Mouse (Mus musculus): ENCODE measurements around the gene Atp1b1. TPM values are rescaled to one million over a fixed set of nuclear protein-coding genes. Genes with fewer than 3 reads are reported as not detected.
A peak's percentile ranks its signal among the peaks of the same experiment; 100 is the strongest.

The Atp1b1 gene
- polyA plus RNA-seq, 1 experiment from 2014 or later = 143 TPM

DNA sequence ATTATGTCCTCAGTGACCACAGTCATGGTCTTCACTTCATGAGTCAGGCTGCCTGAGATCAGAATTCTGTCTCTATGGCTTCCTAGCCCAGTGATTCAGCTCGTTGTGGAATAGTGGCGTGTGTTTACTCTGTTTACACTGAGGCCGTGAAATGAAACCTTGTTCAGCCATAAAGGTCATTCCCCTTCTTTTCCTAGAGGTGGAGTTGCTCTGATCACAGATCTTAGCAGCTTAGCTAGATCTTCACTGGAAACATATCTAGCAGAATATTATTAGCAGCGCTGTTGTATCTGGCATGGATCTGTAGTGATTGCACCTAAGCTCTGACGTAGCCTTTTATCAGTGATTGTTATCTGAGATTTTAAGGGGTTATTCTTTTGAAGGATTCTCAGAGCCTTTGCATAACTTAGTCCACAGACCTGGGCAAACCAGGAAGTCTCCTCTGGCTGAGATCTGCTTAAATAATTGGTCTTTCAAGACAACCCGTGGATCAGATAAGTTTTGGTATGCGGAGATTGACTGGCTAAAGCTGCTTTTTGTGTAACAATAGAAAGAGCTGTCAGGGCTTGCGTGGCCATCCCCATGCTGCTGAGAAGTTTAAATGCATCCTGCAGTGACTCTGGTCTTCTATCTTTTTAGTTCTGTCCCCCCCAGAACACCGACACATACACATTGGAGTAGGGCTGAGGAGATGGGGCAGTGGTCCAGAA lies 23.6 kb upstream of the Atp1b1 start:
- WGBS = 49% methylated on average over 9 of the region's 9 CpGs

DNA sequence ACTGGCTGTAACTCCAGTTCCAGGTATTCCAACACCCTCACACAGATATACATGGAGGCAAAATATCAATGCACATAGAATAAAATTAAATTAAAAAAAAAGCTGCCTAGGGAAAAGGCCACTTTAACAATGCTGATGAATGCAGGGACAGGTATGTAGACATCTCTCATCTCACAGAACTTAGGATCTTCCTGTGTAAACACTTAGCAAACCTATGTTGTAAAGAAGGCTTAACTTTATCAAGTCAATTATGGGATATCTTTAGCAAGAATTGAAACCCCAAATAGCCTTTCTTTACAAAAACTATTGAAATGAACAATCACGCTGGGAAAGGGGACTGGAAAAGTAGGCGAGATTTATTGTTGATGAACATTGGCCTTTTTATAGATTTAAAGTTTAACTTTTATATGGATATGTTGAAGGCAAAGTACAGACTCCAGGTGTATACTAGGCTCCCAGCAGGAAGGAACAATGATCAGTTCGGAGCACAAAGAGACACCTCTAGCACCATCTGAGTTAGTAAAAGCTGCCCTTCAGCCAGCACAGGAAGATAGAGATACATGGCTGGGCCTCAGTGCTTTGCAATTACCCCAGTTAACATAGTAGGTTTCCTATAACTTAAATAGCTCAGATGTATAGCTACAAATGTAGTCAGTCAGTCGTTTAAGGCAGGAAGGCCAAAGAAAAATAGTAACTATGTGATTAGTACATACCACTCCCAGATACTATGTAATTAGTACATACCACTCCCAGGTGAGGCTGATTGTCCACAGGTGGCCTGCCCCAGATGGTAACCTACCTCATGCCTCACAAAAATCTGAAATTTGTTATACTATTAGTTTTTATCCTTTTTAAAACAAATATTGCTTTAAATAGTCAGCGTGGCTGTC lies 22.8 kb upstream of the Atp1b1 start:
- Histone ChIP-seq H3K4me3 (replicated peaks) (no peak overlapping the region), H3K9me3 (no peaks in the 10 kb centered on the region), H3K4me1 (no peaks in the 10 kb centered on the region), H3K9ac (no peak overlapping the region), H3K36me3 (no peaks in the 10 kb centered on the region), H3K27ac (peak overlapping the region; percentile 21; the same call in 1 of the 2 replicates), H3K4me2 (no peak overlapping the region), H3K27me3 (replicated peaks) (no peaks in the 10 kb centered on the region)
- 68% methylated on average over 5 of the region's 5 CpGs for WGBS
- ATAC-seq (ENCODE audit: insufficient read depth, low FRiP score, low read depth) = no peak

More for the DNA sequence above, 23.6 kb upstream of the Atp1b1 start:
- Histone ChIP-seq H3K9ac (no peak overlapping the region), H3K4me1 (no peaks in the 10 kb centered on the region), H3K4me2 (no peak overlapping the region), H3K27ac (peak overlapping the region; percentile 21; the same call in 1 of the 2 replicates), H3K4me3 (replicated peaks) (no peak overlapping the region), H3K36me3 (no peaks in the 10 kb centered on the region), H3K9me3 (no peaks in the 10 kb centered on the region), H3K27me3 (replicated peaks) (no peaks in the 10 kb centered on the region)
- ATAC-seq (ENCODE audit: insufficient read depth, low FRiP score, low read depth) = peak; percentile 47

DNA sequence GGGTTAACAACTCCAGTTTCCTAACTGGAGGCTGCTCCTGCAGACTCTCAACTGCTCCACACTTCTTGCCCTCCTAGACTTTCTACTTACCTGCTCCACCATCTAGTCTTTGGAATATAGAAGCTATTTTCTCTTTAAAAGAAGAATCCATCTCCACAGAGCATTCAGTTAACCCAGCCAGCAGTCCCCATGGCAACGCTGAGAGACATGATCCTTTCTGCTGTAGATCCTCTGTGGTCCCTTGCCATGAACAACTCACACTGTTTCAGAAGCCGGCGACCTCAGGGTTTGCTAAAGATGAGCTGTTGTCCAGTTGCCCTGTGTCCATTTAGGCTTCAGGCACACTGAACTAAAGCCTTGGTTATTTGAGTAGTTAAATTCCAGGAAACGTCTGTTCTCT lies 17.7 kb upstream of the Atp1b1 start:
- ATAC-seq (ENCODE audit: insufficient read depth, low FRiP score, low read depth) = no peak
- no peaks in the 10 kb centered on the region for H3K4me1 ChIP-seq

DNA sequence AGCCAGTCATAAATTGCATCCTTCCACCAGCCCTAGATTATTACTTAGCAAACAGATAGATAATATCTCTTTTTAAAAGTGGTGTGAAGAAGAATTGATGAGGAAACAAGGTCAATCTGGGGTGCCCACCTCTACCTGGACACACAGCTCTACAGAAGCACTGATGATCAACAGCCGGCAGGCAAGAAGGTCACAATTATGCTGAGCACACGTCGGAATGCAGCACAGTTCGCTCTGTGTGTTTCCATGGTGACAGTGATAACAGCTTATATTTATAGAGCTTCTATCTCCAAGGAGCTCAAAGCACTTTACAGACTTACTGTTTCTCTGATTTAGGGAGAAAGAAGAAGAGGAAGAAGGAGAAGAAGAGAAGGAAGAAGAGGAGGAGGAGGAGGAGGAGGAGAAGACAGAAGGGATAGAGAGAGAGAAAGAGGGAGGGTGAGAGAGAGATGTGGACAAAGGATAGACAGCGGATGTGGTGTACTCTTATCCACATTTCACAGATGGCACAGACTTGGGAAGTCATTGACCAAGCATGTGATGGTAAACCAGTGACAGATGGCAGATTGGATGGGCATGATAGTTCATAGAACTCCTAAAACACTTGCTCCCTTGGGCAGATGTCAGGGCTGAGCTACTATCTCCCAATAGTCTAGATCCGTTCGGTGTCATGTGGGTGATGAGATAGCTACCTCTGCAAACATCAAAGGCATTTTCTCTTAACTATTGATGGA lies 16.8 kb upstream of the Atp1b1 start:
- no peak overlapping the region for H3K9ac ChIP-seq
- H3K27me3 ChIP-seq (replicated peaks) = no peaks in the 10 kb centered on the region
- no peaks in the 10 kb centered on the region for H3K4me1 ChIP-seq
- H3K4me3 ChIP-seq (replicated peaks) = no peak overlapping the region
- WGBS = 35% methylated on average over 7 of the region's 7 CpGs
- no peaks in the 10 kb centered on the region for H3K36me3 ChIP-seq
- H3K4me2 ChIP-seq = no peak overlapping the region
- no peaks in the 10 kb centered on the region for H3K9me3 ChIP-seq
- H3K27ac ChIP-seq = no peak overlapping the region
- ATAC-seq (ENCODE audit: insufficient read depth, low FRiP score, low read depth) = 0 out of 2 replicates have a peak, but pooled peaks have one; percentile 64

More for the DNA sequence above, 17.7 kb upstream of the Atp1b1 start:
- Histone ChIP-seq H3K36me3 (no peaks in the 10 kb centered on the region), H3K27ac (no peak overlapping the region), H3K9ac (no peak overlapping the region), H3K4me2 (no peak overlapping the region), H3K4me3 (replicated peaks) (no peak overlapping the region), H3K9me3 (no peaks in the 10 kb centered on the region), H3K27me3 (replicated peaks) (no peaks in the 10 kb centered on the region)
- 86% methylated on average over 4 of the region's 4 CpGs for WGBS

DNA sequence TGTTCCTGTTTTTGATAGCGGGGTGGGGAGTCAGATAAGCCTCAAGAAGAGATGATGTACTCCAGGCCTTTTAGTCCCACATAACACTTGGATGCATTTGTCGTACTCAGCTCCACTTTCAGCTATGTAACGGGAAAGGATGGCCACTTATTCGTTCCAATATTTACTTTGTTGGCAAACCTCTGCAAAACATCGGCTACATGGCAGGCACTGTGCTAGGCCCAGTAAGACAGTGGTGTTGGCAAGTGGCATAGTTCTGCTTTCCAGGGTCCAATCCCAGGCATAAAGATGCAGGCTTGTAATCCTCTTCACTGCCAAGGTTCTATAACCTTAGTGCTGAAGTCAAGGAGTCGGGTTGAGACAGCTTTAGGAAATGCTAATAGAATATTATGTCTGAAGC lies 16.2 kb upstream of the Atp1b1 start:
- Histone ChIP-seq H3K27ac (no peak overlapping the region), H3K4me2 (no peak overlapping the region), H3K9ac (no peak overlapping the region), H3K36me3 (no peaks in the 10 kb centered on the region), H3K4me3 (replicated peaks) (no peak overlapping the region), H3K4me1 (no peaks in the 10 kb centered on the region), H3K9me3 (no peaks in the 10 kb centered on the region), H3K27me3 (replicated peaks) (no peaks in the 10 kb centered on the region)
- 75% methylated on average over 6 of the region's 6 CpGs for WGBS
- ATAC-seq (ENCODE audit: insufficient read depth, low FRiP score, low read depth) = no peak

DNA sequence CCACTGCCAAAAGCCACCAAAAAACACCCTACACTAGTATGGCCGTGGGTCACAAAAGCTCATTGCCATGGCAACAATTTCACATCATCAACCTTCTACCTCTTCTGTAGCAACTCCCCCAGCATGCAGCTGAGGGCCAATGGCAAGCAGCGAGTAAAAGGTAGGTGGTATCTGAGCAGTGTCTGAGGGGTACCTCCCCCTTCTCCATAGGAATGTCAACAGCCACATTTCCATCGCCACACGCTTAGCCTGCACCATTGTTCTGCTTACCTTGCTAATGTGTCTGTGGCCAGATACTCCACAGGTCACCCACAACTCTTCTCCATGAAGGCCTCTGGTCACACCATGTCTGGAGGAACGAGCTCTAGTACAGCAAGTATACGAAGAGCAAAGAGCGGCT lies 15.2 kb upstream of the Atp1b1 start:
- 94% methylated on average over 7 of the region's 7 CpGs for WGBS
- Histone ChIP-seq H3K9me3 (no peaks in the 10 kb centered on the region), H3K4me2 (no peak overlapping the region), H3K4me3 (replicated peaks) (no peak overlapping the region), H3K36me3 (no peaks in the 10 kb centered on the region), H3K4me1 (no peaks in the 10 kb centered on the region), H3K27me3 (replicated peaks) (no peaks in the 10 kb centered on the region), H3K27ac (no peak overlapping the region), H3K9ac (no peak overlapping the region)
- no peak for ATAC-seq (ENCODE audit: insufficient read depth, low FRiP score, low read depth)

DNA sequence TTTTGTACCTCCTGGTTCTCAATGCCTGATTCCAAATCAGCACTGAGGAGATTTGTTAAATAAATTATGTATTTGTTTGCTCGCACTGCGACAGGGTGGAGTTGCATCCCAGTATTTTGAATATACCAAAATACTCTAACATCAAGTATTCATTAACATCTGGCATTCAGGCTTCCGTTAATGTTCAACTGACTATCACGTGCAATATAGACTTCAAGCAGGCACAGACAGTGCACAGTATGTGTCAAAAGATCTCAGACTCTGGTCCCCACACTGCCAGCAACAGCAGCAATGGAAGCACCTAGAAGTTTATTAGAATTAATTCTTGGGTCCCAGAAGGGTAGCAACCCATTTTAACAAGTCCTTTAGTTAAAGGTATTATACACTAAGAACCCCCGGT lies 13.5 kb upstream of the Atp1b1 start:
- Histone ChIP-seq H3K9me3 (no peaks in the 10 kb centered on the region), H3K4me2 (no peak overlapping the region), H3K27me3 (replicated peaks) (no peaks in the 10 kb centered on the region), H3K9ac (no peak overlapping the region), H3K4me1 (no peaks in the 10 kb centered on the region), H3K4me3 (replicated peaks) (no peak overlapping the region), H3K36me3 (no peaks in the 10 kb centered on the region), H3K27ac (no peak overlapping the region)
- 79% methylated on average over 5 of the region's 5 CpGs for WGBS
- ATAC-seq (ENCODE audit: insufficient read depth, low FRiP score, low read depth) = no peak

DNA sequence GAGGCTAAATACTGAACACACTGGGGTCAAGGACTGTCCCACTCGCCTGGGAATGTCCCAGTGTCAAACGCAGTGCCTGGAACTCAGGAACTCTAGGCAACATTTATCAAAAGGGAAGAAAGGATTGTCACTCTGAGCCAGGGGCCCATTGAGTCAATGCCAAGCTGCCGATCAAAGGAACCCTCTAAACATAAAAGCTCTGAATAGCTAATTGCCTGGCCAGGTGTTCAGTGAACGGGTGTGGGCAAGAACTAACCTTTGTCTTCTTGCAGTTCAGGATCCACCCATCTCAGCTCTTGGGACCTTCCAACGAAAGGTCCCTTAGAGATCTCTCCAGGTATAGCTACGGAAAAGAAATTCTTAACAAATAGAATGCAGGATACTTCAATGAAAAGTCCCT lies 12.8 kb upstream of the Atp1b1 start:
- WGBS = 68% methylated on average over 6 of the region's 6 CpGs
- Histone ChIP-seq H3K27me3 (replicated peaks) (no peaks in the 10 kb centered on the region), H3K9me3 (no peaks in the 10 kb centered on the region), H3K4me2 (no peak overlapping the region), H3K27ac (no peak overlapping the region), H3K4me3 (replicated peaks) (no peak overlapping the region), H3K9ac (no peak overlapping the region), H3K4me1 (no peaks in the 10 kb centered on the region), H3K36me3 (no peaks in the 10 kb centered on the region)
- ATAC-seq (ENCODE audit: insufficient read depth, low FRiP score, low read depth) = peak; percentile 37; the same call in 1 of the 2 replicates

DNA sequence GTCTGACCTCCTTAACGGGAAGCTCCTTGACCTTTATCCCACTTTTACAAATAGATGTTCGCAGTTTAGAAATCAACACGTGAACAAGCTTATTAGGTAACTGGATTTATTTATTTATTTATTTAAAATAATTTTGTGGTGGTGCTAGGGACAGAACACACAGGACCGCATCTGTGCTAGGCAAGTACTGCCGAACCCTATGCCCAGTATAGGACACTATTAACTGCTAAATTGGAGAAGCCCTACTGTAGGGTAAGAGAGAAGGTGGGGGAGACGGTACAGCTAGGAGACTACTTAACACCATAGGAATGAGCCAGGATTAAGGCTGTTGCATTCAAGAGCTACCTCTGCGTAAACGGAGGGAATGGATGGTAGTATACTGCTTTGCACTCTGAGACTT lies 10.2 kb upstream of the Atp1b1 start:
- no peak overlapping the region for H3K9ac ChIP-seq
- H3K27me3 ChIP-seq (replicated peaks) = no peaks in the 10 kb centered on the region
- no peak for ATAC-seq (ENCODE audit: insufficient read depth, low FRiP score, low read depth)
- H3K4me1 ChIP-seq = no peaks in the 10 kb centered on the region
- H3K27ac ChIP-seq = no peak overlapping the region
- H3K4me2 ChIP-seq = no peak overlapping the region
- H3K9me3 ChIP-seq = no peaks in the 10 kb centered on the region
- no peaks in the 10 kb centered on the region for H3K36me3 ChIP-seq
- 76% methylated on average over 8 of the region's 8 CpGs for WGBS
- no peak overlapping the region for H3K4me3 ChIP-seq (replicated peaks)

DNA sequence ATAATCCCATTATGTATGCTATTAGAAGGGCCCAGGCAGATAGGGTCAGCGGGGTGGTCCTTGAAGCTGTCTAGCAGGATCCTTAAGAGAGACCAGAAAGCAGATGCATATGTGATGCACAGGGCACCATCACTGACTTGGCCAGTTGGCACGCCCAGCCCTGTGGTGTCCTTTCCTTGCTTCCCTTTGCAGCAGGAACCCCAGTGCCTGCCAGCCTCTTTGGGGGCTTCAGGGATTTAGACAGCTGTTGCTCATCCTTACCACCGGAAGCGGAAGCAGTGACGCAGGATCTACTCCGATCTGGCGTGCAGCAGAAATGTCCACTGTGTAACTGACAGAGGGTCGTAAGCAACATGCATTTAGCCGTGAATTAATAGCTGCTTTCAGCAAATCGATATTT lies 9.3 kb upstream of the Atp1b1 start:
- no peak overlapping the region for H3K4me3 ChIP-seq (replicated peaks)
- WGBS = 88% methylated on average over 10 of the region's 10 CpGs
- H3K27ac ChIP-seq = no peak overlapping the region
- H3K9me3 ChIP-seq = no peaks in the 10 kb centered on the region
- no peaks in the 10 kb centered on the region for H3K4me1 ChIP-seq
- no peak overlapping the region for H3K4me2 ChIP-seq
- H3K9ac ChIP-seq = no peak overlapping the region
- no peaks in the 10 kb centered on the region for H3K27me3 ChIP-seq (replicated peaks)
- no peak for ATAC-seq (ENCODE audit: insufficient read depth, low FRiP score, low read depth)
- no peaks in the 10 kb centered on the region for H3K36me3 ChIP-seq

DNA sequence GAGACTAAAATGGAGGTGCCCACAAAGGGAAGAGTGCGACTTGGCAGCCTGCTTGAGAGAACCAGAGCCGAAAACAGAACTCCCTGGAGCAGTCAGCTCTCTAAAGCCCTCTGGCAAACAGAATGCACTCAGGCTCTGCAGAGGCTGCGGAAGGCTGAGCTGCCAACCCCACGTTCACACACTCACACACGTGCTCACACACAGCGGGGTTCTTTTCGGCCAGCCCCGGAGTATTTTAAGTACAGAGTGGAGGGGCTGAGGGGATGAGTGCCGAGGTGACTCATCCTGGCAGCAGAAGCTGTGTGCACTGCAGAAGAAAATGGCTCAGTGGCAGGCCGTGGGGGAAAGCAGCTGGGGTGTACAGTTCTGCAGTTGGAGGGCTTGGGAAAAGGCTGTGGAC lies 3.6 kb upstream of the Atp1b1 start:
- Histone ChIP-seq H3K4me3 (replicated peaks) (no peak overlapping the region), H3K9ac (no peak overlapping the region)
- 32% methylated on average over 10 of the region's 10 CpGs for WGBS

More for the DNA sequence above, 3.6 kb upstream of the Atp1b1 start:
- Histone ChIP-seq H3K27ac (peak overlapping the region; percentile 62), H3K36me3 (no peaks in the 10 kb centered on the region), H3K4me1 (peaks cover 10% of the 10 kb centered on the region), H3K4me2 (peak overlapping the region; percentile 38), H3K27me3 (replicated peaks) (peaks cover 10% of the 10 kb centered on the region), H3K9me3 (no peaks in the 10 kb centered on the region)
- ATAC-seq (ENCODE audit: insufficient read depth, low FRiP score, low read depth) = no peak
